Mouse (Mus musculus): ENCODE results near the gene Hgd. TPM values are rescaled to one million over a fixed set of nuclear protein-coding genes. Genes with fewer than 3 reads are reported as not detected.

Hgd gene
- total RNA-seq, 1 experiment from 2014 or later = not detected

GRCm38 (mm10) chr16:37575325-37575724 is 4.6 kb upstream of the Hgd start:
- ATAC-seq (ENCODE audit: extremely low read depth, insufficient number of reproducible peaks, low FRiP score, poor library complexity, severe bottlenecking) = no peak

- no peak for ATAC-seq (ENCODE audit: extremely low read depth, insufficient number of reproducible peaks, low FRiP score, poor library complexity, severe bottlenecking)
These were observed 362 bp upstream of the Hgd start for GRCm38 (mm10) chr16:37579591-37579990.

- ATAC-seq (ENCODE audit: extremely low read depth, insufficient number of reproducible peaks, low FRiP score, poor library complexity, severe bottlenecking) = no peak
These were observed 698 bp downstream of the Hgd start for GRCm38 (mm10) chr16:37580651-37581050.

- no peak for ATAC-seq (ENCODE audit: extremely low read depth, insufficient number of reproducible peaks, low FRiP score, poor library complexity, severe bottlenecking)
These were observed 1.9 kb downstream of the Hgd start for GRCm38 (mm10) chr16:37581901-37582300.

GRCm38 (mm10) chr16:37583306-37583705 is 3.4 kb downstream of the Hgd start:
- ATAC-seq (ENCODE audit: extremely low read depth, insufficient number of reproducible peaks, low FRiP score, poor library complexity, severe bottlenecking) = no peak

- ATAC-seq (ENCODE audit: extremely low read depth, insufficient number of reproducible peaks, low FRiP score, poor library complexity, severe bottlenecking) = no peak
These were observed 3.8 kb downstream of the Hgd start for GRCm38 (mm10) chr16:37583801-37584200.

- ATAC-seq (ENCODE audit: extremely low read depth, insufficient number of reproducible peaks, low FRiP score, poor library complexity, severe bottlenecking) = no peak
These were observed 4.5 kb downstream of the Hgd start for GRCm38 (mm10) chr16:37584218-37585035.

GRCm38 (mm10) chr16:37585129-37585563 is 5.2 kb downstream of the Hgd start:
- no peak for ATAC-seq (ENCODE audit: extremely low read depth, insufficient number of reproducible peaks, low FRiP score, poor library complexity, severe bottlenecking)

- no peak for ATAC-seq (ENCODE audit: extremely low read depth, insufficient number of reproducible peaks, low FRiP score, poor library complexity, severe bottlenecking)
These were observed 11.0 kb downstream of the Hgd start for GRCm38 (mm10) chr16:37590921-37591320.

- ATAC-seq (ENCODE audit: extremely low read depth, insufficient number of reproducible peaks, low FRiP score, poor library complexity, severe bottlenecking) = no peak
These were observed 11.6 kb downstream of the Hgd start for GRCm38 (mm10) chr16:37591551-37591950.

GRCm38 (mm10) chr16:37597412-37597811 is 17.5 kb downstream of the Hgd start:
- no peak for ATAC-seq (ENCODE audit: extremely low read depth, insufficient number of reproducible peaks, low FRiP score, poor library complexity, severe bottlenecking)

GRCm38 (mm10) chr16:37598463-37598862 is 18.5 kb downstream of the Hgd start:
- no peak for ATAC-seq (ENCODE audit: extremely low read depth, insufficient number of reproducible peaks, low FRiP score, poor library complexity, severe bottlenecking)

- ATAC-seq (ENCODE audit: extremely low read depth, insufficient number of reproducible peaks, low FRiP score, poor library complexity, severe bottlenecking) = no peak
These were observed 19.4 kb downstream of the Hgd start for GRCm38 (mm10) chr16:37599326-37599725.

GRCm38 (mm10) chr16:37603431-37603830 is 23.5 kb downstream of the Hgd start:
- ATAC-seq (ENCODE audit: extremely low read depth, insufficient number of reproducible peaks, low FRiP score, poor library complexity, severe bottlenecking) = no peak

GRCm38 (mm10) chr16:37604243-37604642 is 24.3 kb downstream of the Hgd start:
- ATAC-seq (ENCODE audit: extremely low read depth, insufficient number of reproducible peaks, low FRiP score, poor library complexity, severe bottlenecking) = no peak

GRCm38 (mm10) chr16:37610333-37610732 is 30.4 kb downstream of the Hgd start:
- ATAC-seq (ENCODE audit: extremely low read depth, insufficient number of reproducible peaks, low FRiP score, poor library complexity, severe bottlenecking) = no peak

- no peak for ATAC-seq (ENCODE audit: extremely low read depth, insufficient number of reproducible peaks, low FRiP score, poor library complexity, severe bottlenecking)
These were observed 31.1 kb downstream of the Hgd start for GRCm38 (mm10) chr16:37611072-37611471.

- no peak for ATAC-seq (ENCODE audit: extremely low read depth, insufficient number of reproducible peaks, low FRiP score, poor library complexity, severe bottlenecking)
These were observed 32.1 kb downstream of the Hgd start for GRCm38 (mm10) chr16:37612013-37612412.

- ATAC-seq (ENCODE audit: extremely low read depth, insufficient number of reproducible peaks, low FRiP score, poor library complexity, severe bottlenecking) = no peak
These were observed 34.6 kb downstream of the Hgd start for GRCm38 (mm10) chr16:37614540-37614939.

- no peak for ATAC-seq (ENCODE audit: extremely low read depth, insufficient number of reproducible peaks, low FRiP score, poor library complexity, severe bottlenecking)
These were observed 35.5 kb downstream of the Hgd start for GRCm38 (mm10) chr16:37615429-37615828.

GRCm38 (mm10) chr16:37616104-37616503 is 36.2 kb downstream of the Hgd start:
- ATAC-seq (ENCODE audit: extremely low read depth, insufficient number of reproducible peaks, low FRiP score, poor library complexity, severe bottlenecking) = no peak
